Mouse (Mus musculus): Measurements from ENCODE around the gene Pgbd5. TPM values are rescaled to one million over a fixed set of nuclear protein-coding genes. Genes with fewer than 3 reads are reported as not detected.

Pgbd5 gene
- total and polyA plus RNA-seq, 3 experiments: 0.89 to 3.9 (median 3.1) TPM

- peaks cover 4% of the 10 kb centered on the region for H3K27me3 ChIP-seq (replicated peaks)
Measured at GRCm38 (mm10) chr8:124389495-124389894, 50.0 kb downstream of the Pgbd5 start.

GRCm38 (mm10) chr8:124386225-124386899 lies 53.1 kb downstream of the Pgbd5 start:
- H3K27me3 ChIP-seq (replicated peaks): peaks cover 4% of the 10 kb centered on the region
- peaks cover 6% of the 10 kb centered on the region for H3K9me3 ChIP-seq (replicated peaks; ENCODE audit: low read length)
- peak overlapping the region; percentile 70 for H3K4me2 ChIP-seq (ENCODE audit: insufficient read depth, low read depth, poor library complexity, severe bottlenecking)
- dilution Hi-C loops (cut with MboI; ENCODE audit: extremely low pct_ligation_motif_present, extremely low pct_unique_long_range_greater_than_20kb, low sequenced_read_pairs) (no loop called here), in situ Hi-C loops (cut with MboI; ENCODE audit: low pct_ligation_motif_present, low pct_unique_long_range_greater_than_20kb, low sequenced_read_pairs) (no loop called here)
- peak; percentile 72 for DNase-seq (ENCODE audit: extremely low read depth)
- no peak for TF ChIP-seq POLR2A (IDR thresholded peaks at IDR 0.05; ENCODE audit: low read depth, low read length)
- no peak for TF ChIP-seq KAT2A (IDR thresholded peaks at IDR 0.05; ENCODE audit: insufficient replicate concordance, low read length)
- peak; percentile 81 for TF ChIP-seq UBTF (IDR thresholded peaks at IDR 0.05; ENCODE audit: low read depth, low read length)
- peak; percentile 57 for TF ChIP-seq IRF4 (IDR thresholded peaks at IDR 0.05; ENCODE audit: low read depth, low read length)
- TF ChIP-seq MAFK (IDR thresholded peaks at IDR 0.05; ENCODE audit: insufficient replicate concordance, low read length): no peak
- TF ChIP-seq EP300 (IDR thresholded peaks at IDR 0.05; ENCODE audit: low read length): no peak
- TF ChIP-seq MEF2A (IDR thresholded peaks at IDR 0.05; ENCODE audit: borderline replicate concordance, low read depth, low read length): peak; percentile 73; the same call in 1 of the 2 replicates
- 0 out of 2 replicates have a peak, but pooled peaks have one; percentile 18 for TF ChIP-seq RCOR1 (conservative IDR thresholded peaks at IDR 0.05; ENCODE audit: low read depth, low read length)
- TF ChIP-seq ELF1 (IDR thresholded peaks at IDR 0.05; ENCODE audit: low read depth, low read length): peak; percentile 35; the same call in 1 of the 2 replicates
- peak; percentile 75; the same call in 1 of the 2 replicates for TF ChIP-seq TCF12 (IDR thresholded peaks at IDR 0.05; ENCODE audit: low read depth, low read length)
- TF ChIP-seq ETS1 (conservative IDR thresholded peaks at IDR 0.05; ENCODE audit: low read depth, low read length): peak; percentile 42
- peak; percentile 59 for TF ChIP-seq BHLHE40 (IDR thresholded peaks at IDR 0.05; ENCODE audit: low read depth, low read length)
- H3K36me3 ChIP-seq (replicated peaks in 1 of 2; ENCODE audit: control insufficient read depth in 1 of 2, insufficient read depth in 1 of 2, low read length in 1 of 2): no peaks in the 10 kb centered on the region
- H3K27ac ChIP-seq (ENCODE audit: insufficient read depth, low read depth): no peak overlapping the region; the same call in 1 of the 2 replicates
- peak overlapping the region in 2 of 3 experiments; percentile 34 to 54 for H3K4me3 ChIP-seq (replicated peaks in 1 of 3; ENCODE audit: low read depth in 2 of 3, low read length in 2 of 3, poor library complexity in 1 of 3)
- peaks cover 15 to 52% of the 10 kb centered on the region in 2 experiments for H3K4me1 ChIP-seq (ENCODE audit: control insufficient read depth in 1 of 2, insufficient read depth in 2 of 2)
- no peak overlapping the region for H3K9ac ChIP-seq (ENCODE audit: insufficient read depth, low read depth)
- no peaks in the 10 kb centered on the region for H3K79me2 ChIP-seq (replicated peaks; ENCODE audit: control insufficient read depth, extremely low read depth, insufficient read depth, poor library complexity, severe bottlenecking)

More at GRCm38 (mm10) chr8:124389495-124389894, 50.0 kb downstream of the Pgbd5 start:
- Histone ChIP-seq H3K4me3 (replicated peaks in 1 of 3; ENCODE audit: low read depth in 2 of 3, low read length in 2 of 3, poor library complexity in 1 of 3) (no peak overlapping the region), H3K36me3 (replicated peaks in 1 of 2; ENCODE audit: control insufficient read depth in 1 of 2, insufficient read depth in 1 of 2, low read length in 1 of 2) (no peaks in the 10 kb centered on the region), H3K9ac (ENCODE audit: insufficient read depth, low read depth) (no peak overlapping the region), H3K4me2 (ENCODE audit: insufficient read depth, low read depth, poor library complexity, severe bottlenecking) (no peak overlapping the region), H3K9me3 (replicated peaks; ENCODE audit: low read length) (peaks cover 6% of the 10 kb centered on the region), H3K79me2 (replicated peaks; ENCODE audit: control insufficient read depth, extremely low read depth, insufficient read depth, poor library complexity, severe bottlenecking) (no peaks in the 10 kb centered on the region), H3K27ac (ENCODE audit: insufficient read depth, low read depth) (no peak overlapping the region), H3K4me1 (ENCODE audit: control insufficient read depth in 1 of 2, insufficient read depth in 2 of 2) (peaks cover 15 to 40% of the 10 kb centered on the region in 2 experiments)
- in situ Hi-C loops (cut with MboI; ENCODE audit: low pct_ligation_motif_present, low pct_unique_long_range_greater_than_20kb, low sequenced_read_pairs): no loop called here
- TF ChIP-seq CHD1 (IDR thresholded peaks at IDR 0.05; ENCODE audit: low read depth, low read length) (no peak), PAX5 (IDR thresholded peaks at IDR 0.05; ENCODE audit: low read length) (no peak), EP300 (IDR thresholded peaks at IDR 0.05; ENCODE audit: low read length) (no peak), MAZ (IDR thresholded peaks at IDR 0.05; ENCODE audit: low read depth, low read length) (no peak), RAD21 (IDR thresholded peaks at IDR 0.05; ENCODE audit: low read depth, low read length) (no peak), TCF12 (IDR thresholded peaks at IDR 0.05; ENCODE audit: low read depth, low read length) (no peak), MEF2A (IDR thresholded peaks at IDR 0.05; ENCODE audit: borderline replicate concordance, low read depth, low read length) (no peak)
- no peak for DNase-seq (ENCODE audit: extremely low read depth)
- dilution Hi-C loops (cut with MboI; ENCODE audit: extremely low pct_ligation_motif_present, extremely low pct_unique_long_range_greater_than_20kb, low sequenced_read_pairs): no loop called here

Measured in CH12.LX (cell line).